Mouse (Mus musculus) olfactory bulb, adult 2 months (tissue): ENCODE data around the gene Morc1.

Experiments
- CTCF ChIP-seq: fragments of 200-500 bp; IDR thresholded peaks from 2 replicates; pipeline ENCODE4 v1.5.1; 2012; ENCODE audit warnings: low read depth, mild to moderate bottlenecking, low read length, moderate library complexity; ENCODE audit not compliant: insufficient read depth
- POLR2A ChIP-seq: fragments of 200-500 bp; IDR thresholded peaks from 2 replicates; pipeline ENCODE4 v1.6.1; 2012; ENCODE audit warnings: mild to moderate bottlenecking, low read depth, low read length, moderate library complexity; ENCODE audit not compliant: insufficient read depth

DNA sequence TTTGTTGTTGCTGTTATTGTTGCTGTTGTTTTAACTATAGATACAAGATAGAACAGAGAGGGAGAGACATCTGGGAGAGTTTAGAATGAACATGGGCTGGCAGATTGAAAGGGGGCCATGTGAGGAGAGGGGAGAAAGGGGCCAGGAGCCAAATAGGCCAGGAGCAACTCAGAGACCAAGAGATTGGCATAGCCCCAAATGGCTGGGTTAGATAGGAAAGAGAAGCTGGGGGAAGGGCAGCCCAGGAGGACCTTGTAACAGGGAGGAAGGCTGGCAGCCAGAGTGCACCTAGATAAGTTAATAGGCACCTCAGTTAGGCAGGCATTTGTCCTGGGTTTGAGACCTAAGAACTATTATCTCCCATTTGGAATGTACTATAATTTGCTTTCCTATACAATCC is 6.4 kb downstream of the Morc1 start:
- TF ChIP-seq CTCF = no peak
- no peak for TF ChIP-seq POLR2A
